Mouse (Mus musculus) megakaryocyte progenitor cell, adult 5-6 weeks (primary cell): Measurements from ENCODE around the gene Shd. TPM values are rescaled to one million over a fixed set of nuclear protein-coding genes. Genes with fewer than 3 reads are reported as not detected.
A peak's percentile ranks its signal among the peaks of the same experiment; 100 is the strongest.

Experiments
- ATAC-seq: replicated peaks from 2 replicates; pipeline ENCODE4 v1.8.0; 2016; ENCODE audit warnings: mild to moderate bottlenecking, moderate TSS enrichment, inconsistent platforms; ENCODE audit not compliant: poor library complexity
- total RNA-seq, 2 experiments: library from RNA; stranded (forward) in 1 of 2; stranded (reverse) in 1 of 2; fragments of 157-497, 149-512 nt in 1 of 2; fragments of 200-1000 nt in 1 of 2; gene quantifications; 2 replicates each; pipeline versions ENCODE4 v1.2.3 to v1.2.4; 2015 to 2017

The Shd gene
- total RNA-seq, 2 experiments from 2014 or later, result 0.39 TPM; not detected in 1

DNA sequence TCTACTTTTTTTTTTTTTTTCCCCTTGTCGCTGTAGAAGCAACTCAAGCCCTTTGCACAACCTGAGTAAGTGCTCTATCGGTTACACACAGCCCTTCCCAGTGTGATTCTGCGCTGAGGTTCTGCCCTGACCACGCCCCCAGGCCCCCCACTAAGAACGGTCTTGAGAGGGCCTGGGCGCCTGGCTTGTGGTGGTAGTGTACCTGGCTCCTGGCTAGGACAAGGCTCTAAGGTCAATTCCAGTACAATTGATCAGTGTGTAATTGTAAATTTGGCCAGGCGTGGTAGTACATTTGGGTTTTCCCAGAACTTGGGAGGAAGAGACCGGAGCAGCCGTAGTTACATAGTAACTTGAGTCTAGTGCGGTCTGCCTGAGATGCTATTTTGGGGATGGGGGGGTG lies 36.7 kb downstream of the Shd start:
- no peak for ATAC-seq

DNA sequence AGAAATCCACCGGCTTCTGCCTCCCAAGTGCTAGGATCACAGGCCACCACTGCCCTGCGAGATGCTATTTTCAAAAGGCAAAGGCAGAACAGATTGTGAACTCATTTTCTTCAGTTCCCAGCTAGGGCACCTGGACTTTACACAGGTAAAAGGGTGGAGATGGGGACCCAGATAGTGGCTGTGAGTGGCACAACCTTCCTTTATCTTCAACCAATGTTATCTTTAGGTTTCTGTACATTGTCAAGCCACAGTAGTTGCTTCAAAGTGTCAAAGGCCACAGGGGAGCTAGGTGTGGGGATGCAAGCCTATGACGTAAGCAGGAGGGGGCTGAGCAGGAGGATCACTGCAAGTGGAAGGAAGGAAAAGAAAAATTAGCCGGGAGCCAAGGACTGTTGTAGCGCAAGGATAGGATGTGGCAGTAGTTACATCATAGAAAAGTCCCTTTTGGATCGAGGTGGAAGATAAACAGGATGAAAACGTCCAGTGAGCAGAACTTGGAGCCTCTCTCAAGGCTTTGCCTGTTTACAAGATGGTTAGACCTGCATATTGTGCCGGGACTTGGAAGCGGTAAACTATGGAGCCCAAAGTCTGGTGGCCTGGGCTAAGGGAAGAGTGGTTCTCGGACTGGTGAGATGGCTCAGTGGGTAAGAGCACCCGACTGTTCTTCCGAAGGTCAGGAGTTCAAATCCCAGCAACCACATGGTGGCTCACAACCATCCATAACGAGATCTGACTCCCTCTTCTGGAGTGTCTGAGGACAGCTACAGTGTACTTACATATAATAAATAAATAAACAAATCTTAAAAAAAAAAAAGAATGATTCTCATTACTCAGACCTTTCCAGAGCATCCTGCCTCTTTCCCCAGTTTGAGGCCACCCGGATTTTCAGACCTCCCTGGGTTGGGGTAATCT lies 37.4 kb downstream of the Shd start:
- no peak for ATAC-seq

DNA sequence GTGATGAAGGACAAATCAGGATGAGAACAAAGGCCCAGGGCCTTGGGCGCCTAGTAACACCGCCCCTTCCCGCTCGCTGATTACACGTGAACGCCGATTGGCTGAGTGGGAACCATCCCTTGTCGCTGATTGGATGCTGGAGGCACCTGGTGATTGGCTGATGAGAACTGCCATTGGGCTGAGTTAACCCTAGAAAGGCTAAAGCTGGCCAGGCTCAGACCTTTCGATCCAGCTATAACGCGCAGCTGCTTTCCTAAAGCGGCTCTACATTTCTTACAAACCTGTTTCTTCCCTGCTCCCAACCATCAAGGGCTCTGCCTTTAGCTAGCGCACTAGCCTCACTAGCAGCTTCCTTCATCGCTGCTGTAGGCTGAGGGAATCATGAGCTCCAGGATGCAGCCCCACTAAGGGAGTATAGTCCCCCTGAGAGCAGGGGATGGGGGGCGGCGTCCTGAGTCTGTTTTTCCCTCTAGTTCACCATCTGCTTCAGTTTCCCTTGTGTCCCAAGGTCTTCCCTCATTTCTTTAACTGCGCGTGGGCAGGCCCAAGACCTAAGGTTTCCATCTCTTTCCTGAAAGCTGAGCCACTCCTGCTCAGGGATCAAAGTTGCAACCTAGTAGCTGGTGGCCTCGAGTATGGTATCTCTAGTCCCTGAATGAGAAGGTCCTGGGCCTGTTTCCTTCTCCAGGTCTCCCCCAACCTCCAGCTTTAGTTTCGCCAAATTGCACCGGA lies 38.3 kb downstream of the Shd start:
- ATAC-seq, result peak; percentile 84

DNA sequence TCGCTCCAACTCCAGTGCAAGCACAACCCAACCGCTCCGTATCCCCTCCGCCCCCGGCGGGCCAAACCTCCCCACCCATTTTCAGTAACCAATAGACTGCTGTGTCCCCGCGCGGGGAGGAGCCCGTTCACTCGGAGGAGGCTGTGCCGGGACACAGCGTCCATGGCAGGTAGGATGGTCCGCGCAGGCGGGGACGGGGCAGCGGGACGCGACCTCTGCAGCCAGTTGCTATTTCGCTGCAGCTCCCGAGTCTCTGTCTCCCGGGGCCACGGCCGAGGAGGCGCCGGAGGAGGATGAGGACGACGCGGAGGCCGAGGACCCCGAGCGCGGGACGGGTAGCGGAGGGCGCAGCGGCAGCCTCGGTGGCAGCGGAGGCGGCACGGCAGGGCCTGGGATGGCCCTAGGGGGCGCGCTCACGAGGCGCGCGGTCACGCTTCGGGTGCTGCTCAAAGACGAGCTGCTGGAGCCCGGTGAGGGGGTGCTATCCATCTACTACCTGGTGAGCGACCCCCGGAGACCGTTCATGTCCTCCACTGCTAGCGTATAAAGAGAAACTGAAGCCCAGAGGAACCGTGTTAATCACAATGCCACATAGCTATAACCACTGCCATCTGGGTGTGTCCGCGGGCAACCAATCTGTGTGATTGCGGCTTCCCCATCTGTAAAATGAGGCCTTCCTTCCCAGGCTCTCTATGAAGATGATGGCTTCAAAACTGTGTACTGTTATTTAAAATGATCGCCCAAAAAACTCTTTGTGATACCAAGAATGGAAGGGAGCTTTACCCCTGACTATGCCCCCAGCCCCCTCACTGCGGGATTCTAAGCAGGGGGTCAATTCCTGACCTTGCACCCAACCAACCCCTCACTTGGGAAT lies 39.1 kb downstream of the Shd start:
- ATAC-seq, result peak; percentile 80

DNA sequence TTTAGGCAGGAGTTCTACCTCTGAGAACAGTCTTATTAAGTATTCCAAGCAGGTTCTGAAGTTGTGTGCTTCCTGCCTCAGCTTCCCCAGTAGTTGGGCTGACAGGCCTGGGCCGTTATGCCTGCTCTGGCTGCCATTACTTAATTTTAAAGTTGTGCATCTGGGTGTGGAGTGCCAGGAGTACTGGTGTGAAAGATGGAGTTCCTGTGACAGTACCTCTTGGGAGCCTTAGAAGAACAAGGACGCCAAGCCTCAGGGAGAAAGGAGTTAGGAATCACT lies 39.6 kb downstream of the Shd start:
- ATAC-seq, result no peak

DNA sequence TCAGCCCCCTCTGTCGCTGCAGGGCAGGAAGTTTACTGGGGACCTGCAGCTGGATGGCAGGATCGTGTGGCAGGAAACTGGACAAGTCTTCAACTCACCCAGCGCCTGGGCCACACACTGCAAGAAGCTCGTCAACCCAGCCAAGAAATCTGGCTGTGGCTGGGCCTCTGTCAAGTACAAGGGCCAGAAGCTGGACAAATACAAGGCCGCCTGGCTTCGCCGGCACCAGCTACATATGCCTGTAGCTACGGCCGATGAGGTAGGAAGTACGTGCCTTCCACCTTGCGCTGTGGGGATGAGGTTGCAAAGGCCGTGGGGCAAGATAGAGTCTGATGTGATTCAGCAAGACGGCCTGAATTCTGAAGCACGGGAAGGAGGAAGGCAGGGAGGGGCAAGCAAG lies 40.0 kb downstream of the Shd start:
- no peak for ATAC-seq

DNA sequence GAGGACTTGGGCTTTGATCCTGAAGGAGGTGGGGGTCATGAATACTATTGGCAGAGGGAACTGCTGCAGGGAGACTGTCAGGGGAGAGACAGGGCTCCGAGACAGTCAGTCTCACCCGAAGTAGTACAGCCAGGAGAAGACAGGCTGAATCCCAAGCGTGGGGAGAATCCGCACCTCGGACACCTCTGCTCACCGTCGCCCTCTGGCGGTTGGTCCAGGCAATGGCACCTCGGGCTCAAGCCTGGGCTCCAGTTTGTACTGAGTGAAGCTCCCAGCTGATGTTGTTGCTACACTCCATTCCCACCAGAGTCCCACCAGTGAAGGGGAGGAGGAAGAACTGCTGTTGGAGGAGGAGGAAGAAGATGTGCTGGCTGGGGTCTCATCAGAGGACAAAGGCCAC lies 40.4 kb downstream of the Shd start:
- ATAC-seq, result peak; percentile 55

DNA sequence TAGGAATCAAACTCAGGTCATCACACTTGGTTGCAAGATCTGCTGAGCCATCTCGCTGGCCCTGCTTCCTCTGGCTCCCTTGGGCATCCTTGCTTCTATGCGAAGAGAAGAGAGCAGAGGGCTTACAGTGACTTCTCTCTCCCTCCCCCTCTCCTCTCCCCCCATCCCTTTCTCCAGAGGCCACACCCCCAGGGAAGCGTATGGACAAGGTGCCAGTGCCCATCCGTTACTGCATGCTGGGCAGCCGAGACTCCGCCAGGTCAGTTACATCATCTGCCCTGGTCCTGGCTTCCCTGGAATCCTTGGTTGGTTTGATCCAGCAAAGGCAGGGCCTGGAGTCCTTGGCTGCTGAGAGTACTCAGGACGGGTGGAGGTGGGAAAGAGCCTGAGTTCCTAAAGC lies 41.2 kb downstream of the Shd start:
- ATAC-seq, result no peak

DNA sequence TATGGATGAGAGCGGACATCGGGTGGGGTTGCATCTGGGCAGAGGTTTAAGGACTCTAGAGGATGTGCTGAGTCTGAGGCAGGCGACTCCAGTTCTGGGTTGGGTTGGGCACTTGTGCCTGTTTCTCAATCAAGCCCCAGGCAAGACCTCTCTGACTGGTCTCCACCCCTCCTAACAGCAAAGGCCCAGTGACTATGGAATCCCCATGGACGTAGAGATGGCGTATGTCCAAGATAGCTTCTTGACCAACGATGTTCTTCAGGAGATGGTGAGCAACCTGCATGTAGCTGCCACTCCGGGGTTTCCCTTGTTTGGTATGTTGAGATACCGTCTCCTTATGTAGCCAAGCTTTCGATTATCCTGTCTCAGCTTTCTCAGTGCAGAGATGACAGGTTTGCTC lies 45.0 kb downstream of the Shd start:
- ATAC-seq, result no peak

DNA sequence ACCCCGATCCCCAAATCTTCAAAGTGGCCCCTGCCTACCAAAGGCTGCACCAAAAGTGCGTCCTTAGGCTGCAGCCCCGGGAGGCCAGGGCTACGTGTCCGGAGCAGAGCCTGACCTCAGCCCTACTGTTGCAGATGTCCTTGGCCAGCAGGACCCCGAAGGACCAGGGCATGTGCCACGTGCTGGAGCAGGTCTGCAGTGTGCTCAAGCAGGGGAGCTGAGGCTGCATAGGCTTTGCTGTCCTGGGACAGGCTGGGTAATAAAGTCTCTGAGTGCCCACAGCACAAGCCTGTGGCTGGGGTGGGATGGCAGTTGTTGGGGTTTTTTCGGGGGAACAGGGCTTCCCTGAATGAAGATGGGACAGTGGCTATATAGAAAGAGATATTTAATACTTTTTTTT lies 46.1 kb downstream of the Shd start:
- ATAC-seq, result no peak

DNA sequence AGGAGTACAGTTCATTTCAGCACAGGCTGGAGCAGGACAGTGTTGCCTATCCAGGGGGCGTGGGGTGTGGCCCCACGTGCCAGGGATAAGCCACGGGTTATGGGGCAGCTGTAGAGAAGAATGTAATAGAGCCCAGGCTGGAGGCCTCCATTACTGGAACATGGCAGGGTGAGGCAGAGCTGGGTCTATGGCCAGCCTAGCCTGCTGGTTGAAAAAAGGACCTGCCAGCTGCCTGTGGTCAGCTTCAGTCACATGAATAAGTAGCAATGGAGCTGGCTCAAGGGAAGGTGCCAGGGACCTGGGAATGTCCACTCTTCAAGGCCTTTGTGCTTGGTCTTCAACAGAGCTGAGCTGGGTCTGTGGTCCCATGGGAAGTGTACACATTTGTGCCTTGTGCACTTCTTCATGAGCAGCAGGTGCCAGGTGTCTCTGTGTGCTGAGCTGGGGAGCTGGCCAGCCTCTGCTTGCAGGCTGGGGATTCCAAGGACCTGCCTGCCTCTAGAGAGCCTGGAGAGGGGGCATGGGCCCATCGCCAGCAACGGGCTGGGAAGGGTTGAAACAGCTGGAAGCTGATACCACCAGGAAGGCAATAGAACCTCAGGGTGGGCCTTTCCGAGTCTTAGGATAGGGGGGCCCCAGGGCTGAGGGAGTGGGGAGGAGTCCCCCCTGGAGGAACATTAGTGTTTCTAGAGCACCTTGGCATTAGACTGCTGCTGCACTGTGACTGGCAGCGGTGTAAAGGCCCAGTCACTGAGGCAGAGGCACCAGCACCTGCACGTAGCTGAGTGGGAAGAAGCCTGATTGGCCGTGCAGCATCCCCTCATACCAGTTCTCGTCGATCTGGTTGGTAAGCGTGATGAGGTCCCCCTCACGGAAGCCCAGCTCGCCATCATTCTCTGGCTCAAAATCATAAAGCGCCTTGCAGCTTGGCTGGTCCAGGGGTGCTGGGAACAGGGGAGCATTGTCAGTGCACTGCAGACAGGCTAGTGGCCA lies 46.8 kb downstream of the Shd start:
- no peak for ATAC-seq

DNA sequence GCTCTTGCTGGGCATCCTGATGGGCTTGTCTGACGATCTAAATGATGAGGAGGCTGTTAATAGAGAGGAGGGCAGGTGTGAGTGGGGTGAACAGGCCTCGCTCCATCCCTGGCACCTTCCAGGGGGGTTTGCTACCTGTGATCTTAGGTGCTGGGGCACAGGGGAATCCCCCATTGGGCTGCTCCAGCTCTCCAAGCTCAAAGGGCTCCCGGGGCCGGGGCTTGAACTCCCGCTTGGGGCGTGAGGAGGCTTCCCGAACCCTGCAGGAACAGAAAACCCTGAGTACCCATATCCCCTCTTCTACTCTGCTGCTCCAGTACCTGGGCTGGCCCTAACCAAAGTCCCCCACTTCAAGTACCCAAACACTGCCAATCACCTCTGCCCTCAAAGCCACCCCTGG lies 47.6 kb downstream of the Shd start:
- ATAC-seq, result no peak

DNA sequence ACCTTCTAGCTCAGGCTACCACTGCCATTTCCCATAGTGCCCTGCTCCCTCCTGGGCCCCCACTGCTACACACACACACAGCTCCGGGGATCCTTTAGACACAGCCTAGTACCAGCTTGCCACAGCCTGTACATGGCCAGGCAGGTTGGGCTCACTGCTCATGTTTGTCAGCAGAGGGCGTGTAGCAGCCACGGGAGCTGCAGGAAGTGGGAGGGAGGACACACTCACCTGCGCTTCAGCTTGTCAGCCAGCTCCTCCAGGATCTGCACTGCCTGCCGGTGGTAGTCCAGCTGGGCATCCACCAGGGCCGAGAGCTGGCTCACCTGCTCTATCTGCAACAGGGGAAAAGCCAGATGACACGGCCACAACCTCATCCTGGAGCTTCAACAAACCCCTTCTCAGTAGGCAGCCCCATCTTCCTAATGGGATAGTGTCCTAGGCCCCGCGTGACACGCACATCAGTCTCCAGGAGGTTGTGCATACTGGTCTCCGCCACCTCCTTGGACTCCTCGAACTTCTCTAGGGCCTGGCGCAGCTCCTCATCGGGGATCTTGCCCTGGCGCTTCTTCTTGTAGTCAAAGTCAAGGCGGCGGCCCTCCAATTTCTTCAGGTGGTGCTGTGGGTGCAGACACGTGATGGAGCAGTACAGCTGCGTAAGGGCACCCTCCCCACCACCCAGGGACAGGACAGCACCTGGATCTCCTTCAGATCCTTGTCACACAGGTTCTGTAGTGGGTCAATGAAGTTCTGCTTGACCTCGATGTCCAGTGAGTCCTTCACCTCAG lies 48.3 kb downstream of the Shd start:
- ATAC-seq, result peak; percentile 58

DNA sequence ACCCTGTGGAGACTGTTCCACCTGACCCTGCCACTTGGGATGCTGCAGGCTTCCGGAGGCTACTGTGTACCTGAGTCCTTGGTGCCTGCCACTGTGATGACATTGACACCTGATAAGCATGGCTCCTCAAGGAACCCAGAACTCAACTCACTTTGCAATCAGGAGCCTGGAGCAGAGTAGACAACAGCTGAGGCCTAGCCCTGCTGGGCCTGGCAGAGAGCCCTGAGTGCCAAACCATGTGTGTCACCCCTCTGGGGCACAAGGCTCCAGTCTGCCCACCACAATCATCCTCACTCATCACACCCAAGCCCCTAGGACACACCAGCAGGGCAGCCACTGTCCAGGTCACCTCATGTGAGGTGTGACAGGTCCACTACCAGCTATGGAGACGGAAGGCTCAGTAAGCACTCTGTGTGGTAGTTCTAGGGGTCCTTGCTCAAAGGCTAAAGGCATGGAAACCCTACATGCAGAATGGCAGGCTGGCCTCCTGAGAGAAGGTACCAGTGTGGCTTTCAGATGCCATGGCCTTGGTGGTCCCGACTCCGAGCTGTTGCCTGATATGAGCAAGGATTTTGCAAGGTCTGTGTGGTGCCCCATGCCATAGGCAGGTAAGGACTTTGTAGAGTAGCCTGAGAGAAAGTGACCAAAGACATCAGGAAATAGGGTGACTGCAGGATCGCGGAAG lies 50.3 kb downstream of the Shd start:
- ATAC-seq, result no peak

DNA sequence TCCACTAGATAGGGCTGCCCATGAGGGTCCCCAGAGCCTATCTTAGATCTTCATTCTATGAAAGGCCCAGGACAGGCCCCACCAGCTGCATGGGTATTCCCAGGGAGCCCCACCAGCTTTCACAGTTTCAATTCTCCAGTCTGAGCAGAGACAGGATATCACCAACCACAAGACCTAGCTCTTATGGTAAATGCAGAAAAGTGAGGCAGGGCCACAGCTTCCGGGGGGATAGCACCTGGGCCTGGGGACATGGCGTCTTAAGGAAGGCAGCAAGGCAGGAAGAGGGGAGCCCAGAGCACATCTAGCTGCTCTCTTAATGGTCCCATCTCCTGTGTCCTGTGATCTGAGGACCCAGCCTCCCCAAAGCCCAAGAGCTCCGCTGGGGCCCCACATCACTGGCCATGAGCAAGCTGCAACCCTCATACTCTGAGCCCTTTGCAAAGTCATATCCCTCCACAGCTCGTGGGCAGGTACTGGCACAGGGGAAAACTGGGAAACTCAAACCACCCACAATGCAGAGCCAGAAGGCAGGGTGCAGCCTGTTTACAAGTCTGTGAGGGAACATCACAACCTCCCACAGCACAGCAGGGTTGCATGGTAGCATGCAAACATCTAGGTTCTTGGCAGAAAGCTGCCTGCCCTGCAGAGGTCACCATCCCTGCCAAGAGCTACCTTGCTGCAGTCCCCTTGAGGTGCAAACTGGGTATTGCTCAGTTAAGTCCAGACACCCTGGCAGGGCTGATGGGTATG lies 51.1 kb downstream of the Shd start:
- ATAC-seq, result peak; percentile 29

DNA sequence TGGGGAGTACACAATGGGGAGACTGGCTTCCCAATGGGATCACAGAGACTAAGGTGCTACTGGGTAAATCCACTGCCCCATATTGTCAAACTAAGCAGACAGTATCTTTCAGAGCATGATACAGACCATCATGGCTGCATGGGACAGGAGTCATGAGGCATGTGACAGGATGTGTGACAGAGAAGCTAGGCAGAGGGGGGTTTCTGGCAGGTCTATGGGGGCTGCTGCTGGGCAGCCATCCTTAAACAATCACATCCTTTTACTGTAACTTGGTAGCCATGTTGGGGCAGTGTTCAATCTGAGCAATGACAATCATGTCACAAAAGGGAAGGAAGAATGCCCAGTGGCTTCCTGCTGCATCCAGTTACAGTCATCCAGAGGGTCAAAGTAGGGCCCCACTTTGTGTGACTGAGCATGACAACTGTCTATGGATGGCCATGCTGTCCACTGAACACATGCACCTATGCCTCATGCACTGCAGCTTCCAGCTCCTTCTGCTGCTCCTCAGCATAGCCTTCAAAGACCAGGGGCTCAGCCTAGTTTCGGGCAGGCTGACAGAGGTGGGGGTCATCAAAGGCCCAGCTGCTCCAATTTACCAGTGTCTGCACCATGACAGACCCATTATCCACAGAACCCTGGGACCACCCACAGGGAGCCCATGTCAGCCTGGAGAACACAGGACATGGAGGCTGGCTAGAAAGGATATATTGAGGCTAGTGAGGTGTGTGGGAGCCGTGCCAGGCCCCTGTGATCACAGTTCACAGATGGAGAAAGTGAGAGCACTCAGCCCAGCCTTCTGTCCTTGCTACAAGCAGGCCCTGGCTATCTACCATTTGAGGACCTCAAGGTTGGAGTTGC lies 52.1 kb downstream of the Shd start:
- ATAC-seq, result no peak

DNA sequence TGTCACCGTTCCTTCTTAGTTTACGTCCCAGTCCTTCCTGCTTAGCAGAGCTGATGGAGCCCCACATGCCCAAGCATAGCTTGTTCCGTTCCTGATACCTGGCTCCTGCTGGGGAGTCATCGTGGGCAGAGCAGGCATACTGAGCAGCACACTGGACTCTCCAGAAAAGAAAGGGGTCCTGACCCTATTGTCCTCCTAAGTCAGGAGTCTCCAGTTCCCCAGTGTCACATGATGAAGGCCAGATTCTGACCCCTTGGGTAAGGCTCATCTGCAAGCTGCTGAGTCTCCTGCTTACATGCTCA lies 52.7 kb downstream of the Shd start:
- no peak for ATAC-seq

DNA sequence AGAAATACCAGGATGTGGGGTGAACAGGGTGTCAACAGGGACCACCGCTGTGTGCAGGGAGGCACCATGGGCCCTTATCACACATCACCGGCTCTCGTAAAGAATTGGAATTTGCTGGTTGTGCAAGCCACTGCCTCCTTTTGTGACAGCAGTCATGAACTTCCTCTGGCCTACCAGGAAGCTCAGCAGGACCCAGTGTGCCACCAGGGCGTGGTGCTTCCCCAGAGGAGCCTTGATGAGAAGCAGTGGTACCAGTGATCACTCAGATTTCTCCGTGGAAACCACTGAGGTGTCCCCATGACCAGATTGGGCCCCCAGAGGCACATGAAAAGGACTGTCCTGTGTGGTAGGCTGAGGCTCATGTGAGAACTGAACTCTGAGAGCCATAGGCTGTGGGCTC lies 53.1 kb downstream of the Shd start:
- ATAC-seq, result peak; percentile 63
